Mouse (Mus musculus) midbrain, embryonic 14.5 days (tissue): ENCODE measurements around the gene Ndufc1. TPM values are rescaled to one million over a fixed set of nuclear protein-coding genes. Genes with fewer than 3 reads are reported as not detected.
"Not testable (repeated sequence)": the region's sequence is repeated elsewhere in the genome, so short reads cannot be mapped to it uniquely, and the experiment has no call there.

ENCODE experiments used
- ATAC-seq: fragments of 200-750 bp; cut with Nextera tagmentation; 2 replicates; pipeline ENCODE4 v1.8.0; 2017; ENCODE audit warnings: moderate number of reproducible peaks, moderate library complexity; ENCODE audit not compliant: low FRiP score, low TSS enrichment
- DNase-seq: peaks from one replicate; pipeline ENCODE4 v3.0.0-alpha.2; 2015
- H3K27ac ChIP-seq: fragments of 300-500 bp; sonication (generic); replicated peaks from 2 replicates; pipeline ENCODE4 v1.5.1; 2014; ENCODE audit warnings: mild to moderate bottlenecking, low read depth, low read length, moderate library complexity
- H3K27me3 ChIP-seq: fragments of 300-500 bp; sonication (generic); 2 replicates; pipeline ENCODE4 v1.6.1; 2014; ENCODE audit warnings: low read length, control low read depth, mixed read lengths; ENCODE audit not compliant: control insufficient read depth, insufficient read depth
- H3K36me3 ChIP-seq: fragments of 300-500 bp; sonication (generic); 2 replicates; pipeline ENCODE4 v1.6.1; 2014; ENCODE audit warnings: low read length, control low read depth; ENCODE audit not compliant: control insufficient read depth, insufficient read depth
- H3K4me1 ChIP-seq: fragments of 300-500 bp; sonication (generic); 2 replicates; pipeline ENCODE4 v1.6.1; 2014; ENCODE audit warnings: mild to moderate bottlenecking, antibody characterized with exemption, low read length, control low read depth; ENCODE audit not compliant: control insufficient read depth, insufficient read depth
- H3K4me2 ChIP-seq: fragments of 300-500 bp; sonication (generic); 2 replicates; pipeline ENCODE4 v1.6.1; 2014; ENCODE audit warnings: mild to moderate bottlenecking, low read length, moderate library complexity
- H3K4me3 ChIP-seq: fragments of 300-500 bp; sonication (generic); replicated peaks from 2 replicates; pipeline ENCODE4 v1.5.1; 2014; ENCODE audit warnings: low read depth, low read length
- H3K9ac ChIP-seq: fragments of 300-500 bp; sonication (generic); replicated peaks from 2 replicates; pipeline ENCODE4 v1.6.1; 2014; ENCODE audit warnings: mild to moderate bottlenecking, low read length, moderate library complexity
- H3K9me3 ChIP-seq: fragments of 300-500 bp; sonication (generic); 2 replicates; pipeline ENCODE4 v1.6.1; 2016; ENCODE audit warnings: low read length, control low read depth, mixed read lengths; ENCODE audit not compliant: control insufficient read depth
- WGBS: fragments of 180-500 bp; shearing (Covaris S2); extraction: QIAGEN DNeasy Blood & Tissue Kit; methylation state at CpG from one replicate; pipeline ENCODE4 v1.1.7; 2014; 5-methylcytosine and 5-hydroxymethylcytosine counted together
- polyA plus RNA-seq: library from polyadenylated mRNA; unstranded; fragments of >200 nt; fragmentation: Nextera tagmentation; extraction: Ambion mirVana; gene quantifications from 2 replicates; pipeline ENCODE4 v1.2.1, GENCODE M21; 2014

Gene Ndufc1
- polyA plus RNA-seq, 1 experiment from 2014 or later, result 796 TPM

GRCm38 (mm10) chr3:51357078-51357477, 51.7 kb downstream of the Ndufc1 start:
- WGBS, result 60% methylated on average over 5 of the region's 5 CpGs
- no peak overlapping the region for H3K27ac ChIP-seq
- DNase-seq, result no peak

GRCm38 (mm10) chr3:51354956-51355355, 53.8 kb downstream of the Ndufc1 start:
- H3K27me3 ChIP-seq, result peaks cover 18% of the 10 kb centered on the region

More at GRCm38 (mm10) chr3:51357078-51357477, 51.7 kb downstream of the Ndufc1 start:
- Histone ChIP-seq H3K9ac (no peak overlapping the region), H3K4me3 (no peak overlapping the region), H3K4me2 (no peak overlapping the region), H3K36me3 (no peaks in the 10 kb centered on the region), H3K9me3 (no peaks in the 10 kb centered on the region), H3K4me1 (peaks cover 5% of the 10 kb centered on the region; the same call in 1 of the 2 replicates), H3K27me3 (peaks cover 19% of the 10 kb centered on the region)
- no peak for ATAC-seq

More at GRCm38 (mm10) chr3:51354956-51355355, 53.8 kb downstream of the Ndufc1 start:
- not testable (repeated sequence) for ATAC-seq, DNase-seq, H3K4me2 ChIP-seq, H3K27ac ChIP-seq, H3K9me3 ChIP-seq, H3K36me3 ChIP-seq, H3K4me1 ChIP-seq, H3K4me3 ChIP-seq, H3K9ac ChIP-seq
- 90% methylated on average over 6 of the region's 6 CpGs for WGBS

Other genes with a start within 250 kb of the Ndufc1 start
- 27.9 and 31.7 TPM in 2 replicates for gene Noct, start 184.5 kb downstream of the Ndufc1 start, polyA plus RNA-seq
- 28.6 and 37.3 TPM in 2 replicates for gene Elf2, start 68.3 kb downstream of the Ndufc1 start, polyA plus RNA-seq
- gene Mgarp, start 12.2 kb downstream of the Ndufc1 start, polyA plus RNA-seq, result 2.6 and 4.6 TPM in 2 replicates
- gene Naa15, start 6.2 kb upstream of the Ndufc1 start, polyA plus RNA-seq, result 37.9 and 41.5 TPM in 2 replicates
- gene Rab33b, start 74.9 kb upstream of the Ndufc1 start, polyA plus RNA-seq, result 22.2 and 30.3 TPM in 2 replicates
- gene Setd7, start 151.9 kb upstream of the Ndufc1 start, polyA plus RNA-seq, result 3.4 and 3.6 TPM in 2 replicates